Mouse (Mus musculus): ENCODE results near the gene Gm47289.

Gm47289 gene

GRCm38 (mm10) chr9:119158861-119159260, at the start of gene Gm47289:
Gene Gm47289, plus strand, starts transcription at chr9:119159161.
- no peak for DNase-seq

- peak; percentile 56 for DNase-seq
These were observed 49.1 kb upstream of the Gm47289 start for GRCm38 (mm10) chr9:119109685-119110353.

- DNase-seq, result peak; percentile 65
These were observed 48.3 kb upstream of the Gm47289 start for GRCm38 (mm10) chr9:119110640-119111039.

- DNase-seq, result no peak
These were observed 44.0 kb upstream of the Gm47289 start for GRCm38 (mm10) chr9:119114911-119115310.

GRCm38 (mm10) chr9:119119409-119120167, 39.4 kb upstream of the Gm47289 start:
- DNase-seq, result peak; percentile 22

GRCm38 (mm10) chr9:119120168-119120560, 38.8 kb upstream of the Gm47289 start:
- DNase-seq, result no peak

- DNase-seq, result no peak
These were observed 36.2 kb upstream of the Gm47289 start for GRCm38 (mm10) chr9:119122596-119123369.

GRCm38 (mm10) chr9:119128436-119129181, 30.4 kb upstream of the Gm47289 start:
- no peak for DNase-seq

GRCm38 (mm10) chr9:119130692-119131091, 28.3 kb upstream of the Gm47289 start:
- DNase-seq, result no peak

GRCm38 (mm10) chr9:119138836-119139235, 20.1 kb upstream of the Gm47289 start:
- no peak for DNase-seq

GRCm38 (mm10) chr9:119142066-119142465, 16.9 kb upstream of the Gm47289 start:
- no peak for DNase-seq

- DNase-seq, result no peak
These were observed 15.6 kb upstream of the Gm47289 start for GRCm38 (mm10) chr9:119143372-119143771.

GRCm38 (mm10) chr9:119144696-119145095, 14.3 kb upstream of the Gm47289 start:
- DNase-seq, result no peak

- DNase-seq, result no peak
These were observed 13.8 kb upstream of the Gm47289 start for GRCm38 (mm10) chr9:119145137-119145536.

GRCm38 (mm10) chr9:119145638-119146037, 13.3 kb upstream of the Gm47289 start:
- no peak for DNase-seq

GRCm38 (mm10) chr9:119146098-119146770, 12.7 kb upstream of the Gm47289 start:
- no peak for DNase-seq

GRCm38 (mm10) chr9:119149601-119150000, 9.4 kb upstream of the Gm47289 start:
- peak; percentile 65 for DNase-seq

- no peak for DNase-seq
These were observed 7.2 kb upstream of the Gm47289 start for GRCm38 (mm10) chr9:119151751-119152150.

- no peak for DNase-seq
These were observed 3.5 kb upstream of the Gm47289 start for GRCm38 (mm10) chr9:119155416-119155815.

GRCm38 (mm10) chr9:119155826-119156225, 3.1 kb upstream of the Gm47289 start:
- DNase-seq, result no peak

GRCm38 (mm10) chr9:119156278-119157201, 2.4 kb upstream of the Gm47289 start, which contains the start of gene Acaa1b:
Gene Acaa1b, minus strand, starts transcription at chr9:119157093.
- DNase-seq, result peak; percentile 86
